Mouse (Mus musculus) heart, embryonic 15.5 days (tissue): ENCODE measurements at regions not wholly inside any gene's neighbourhood (a gene's known extent, or its start where the extent isn't known, plus 50 kb on each side); places are given as distances from the start of the nearest gene placed in this dataset.
A peak's percentile ranks its signal among the peaks of the same experiment; 100 is the strongest.

ENCODE experiments used
- ATAC-seq: fragments of 200-750 bp; cut with Nextera tagmentation; replicated peaks from 2 replicates; pipeline ENCODE4 v1.8.0; 2017; ENCODE audit warnings: low read depth, moderate TSS enrichment; ENCODE audit not compliant: insufficient number of reproducible peaks, insufficient read depth, low FRiP score
- H3K27ac ChIP-seq: fragments of 300-500 bp; sonication (generic); 2 replicates; pipeline ENCODE4 v1.5.1; 2015; ENCODE audit warnings: mild to moderate bottlenecking, inconsistent platforms
- H3K27me3 ChIP-seq: fragments of 300-500 bp; sonication (generic); 2 replicates; pipeline ENCODE4 v1.6.1; 2015; ENCODE audit warnings: inconsistent platforms
- H3K36me3 ChIP-seq: fragments of 300-500 bp; sonication (generic); 2 replicates; pipeline ENCODE4 v1.6.1; 2015; ENCODE audit warnings: mild to moderate bottlenecking, inconsistent platforms
- H3K4me1 ChIP-seq: fragments of 300-500 bp; sonication (generic); replicated peaks from 2 replicates; pipeline ENCODE4 v1.6.1; 2015; ENCODE audit warnings: inconsistent platforms
- H3K4me2 ChIP-seq: fragments of 300-500 bp; sonication (generic); 2 replicates; pipeline ENCODE4 v1.6.1; 2015; ENCODE audit warnings: inconsistent platforms, mild to moderate bottlenecking, moderate library complexity
- H3K4me3 ChIP-seq: fragments of 300-500 bp; sonication (generic); 2 replicates; pipeline ENCODE4 v1.5.1; 2015; ENCODE audit warnings: mild to moderate bottlenecking, inconsistent platforms
- H3K9ac ChIP-seq: fragments of 300-500 bp; sonication (generic); 2 replicates; pipeline ENCODE4 v1.6.1; 2015; ENCODE audit warnings: mild to moderate bottlenecking, inconsistent platforms
- H3K9me3 ChIP-seq: fragments of 300-500 bp; sonication (generic); replicated peaks from 2 replicates; pipeline ENCODE4 v1.6.1; 2016; ENCODE audit warnings: inconsistent platforms
- WGBS: fragments of 180-500 bp; shearing (Covaris S2); methylation state at CpG from one replicate; pipeline ENCODE4 v1.1.7; 2015; ENCODE audit warnings: mixed read lengths; 5-methylcytosine and 5-hydroxymethylcytosine counted together

DNA sequence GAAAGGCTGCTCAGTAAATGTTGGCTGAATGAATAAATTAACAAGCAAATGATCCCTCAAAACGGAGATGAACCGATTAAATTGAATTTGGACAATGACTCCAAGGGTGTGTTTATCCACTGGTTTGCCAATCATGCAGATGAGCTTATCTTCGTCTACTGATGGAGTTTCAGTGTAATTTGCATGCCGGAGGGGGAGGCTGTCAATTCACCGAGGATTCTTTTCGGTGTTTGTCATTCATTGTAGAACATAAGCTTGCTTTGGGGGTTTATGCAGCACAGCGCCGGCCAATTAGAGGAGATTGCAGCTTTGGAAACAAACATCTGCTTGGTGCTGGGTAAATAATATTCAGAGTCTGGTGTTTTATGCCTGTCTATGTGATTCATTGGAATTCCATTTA, 132.7 kb downstream of the Otoa start:
- Histone ChIP-seq H3K27ac (no peak overlapping the region), H3K9ac (no peak overlapping the region), H3K9me3 (no peaks in the 10 kb centered on the region), H3K4me3 (no peak overlapping the region), H3K4me2 (no peak overlapping the region), H3K36me3 (no peaks in the 10 kb centered on the region), H3K27me3 (no peaks in the 10 kb centered on the region), H3K4me1 (no peaks in the 10 kb centered on the region)
- WGBS, result 76% methylated on average over 8 of the region's 8 CpGs
- ATAC-seq, result no peak

DNA sequence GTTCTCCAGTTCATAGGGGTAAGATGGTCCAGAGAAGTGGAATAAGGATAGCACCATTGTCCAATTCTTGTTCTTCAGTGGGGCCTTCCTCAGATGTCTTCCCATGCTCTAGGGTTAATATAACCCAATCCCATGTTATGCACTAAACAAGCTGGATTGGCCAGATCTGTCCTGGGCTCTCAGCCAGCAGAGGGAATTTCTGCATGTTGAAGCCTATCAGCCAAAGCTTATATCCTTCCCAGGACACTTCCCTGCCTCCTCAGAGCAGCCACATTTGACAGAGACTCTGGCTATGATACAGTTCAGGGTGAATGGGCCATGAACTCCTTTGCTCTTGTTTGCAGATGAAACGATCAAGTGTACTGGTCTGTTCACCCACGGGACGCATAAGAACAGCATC, 133.6 kb downstream of the Otoa start:
- H3K4me2 ChIP-seq, result no peak overlapping the region
- H3K4me3 ChIP-seq, result no peak overlapping the region
- no peak overlapping the region for H3K9ac ChIP-seq
- H3K36me3 ChIP-seq, result no peaks in the 10 kb centered on the region
- no peaks in the 10 kb centered on the region for H3K9me3 ChIP-seq
- ATAC-seq, result no peak
- no peaks in the 10 kb centered on the region for H3K4me1 ChIP-seq
- H3K27me3 ChIP-seq, result no peaks in the 10 kb centered on the region
- 73% methylated on average over 3 of the region's 3 CpGs for WGBS
- H3K27ac ChIP-seq, result no peak overlapping the region

DNA sequence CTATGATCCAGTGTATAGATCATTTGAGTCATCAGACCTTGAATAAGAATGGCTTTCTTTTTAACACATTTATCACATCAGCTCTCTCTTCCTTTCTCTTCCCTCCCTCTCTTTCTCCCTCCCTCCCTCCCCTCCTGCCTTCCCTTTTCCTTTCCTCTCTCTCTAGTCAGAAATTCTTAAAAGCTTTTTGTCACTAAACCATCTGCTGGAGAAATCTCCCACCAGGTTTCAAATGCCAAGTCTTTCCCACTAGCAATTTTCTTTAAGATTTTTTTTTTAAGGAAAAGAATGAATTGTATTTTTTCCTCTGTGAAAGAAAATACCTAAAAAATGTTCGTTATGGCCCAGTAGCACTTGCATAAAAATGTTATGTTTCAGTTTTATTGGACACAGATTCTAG, 134.3 kb downstream of the Otoa start:
- no peak overlapping the region for H3K27ac ChIP-seq
- no peaks in the 10 kb centered on the region for H3K4me1 ChIP-seq
- WGBS, result 54% methylated on average over 1 of the region's 1 CpGs
- H3K4me2 ChIP-seq, result no peak overlapping the region
- H3K9me3 ChIP-seq, result no peaks in the 10 kb centered on the region
- no peaks in the 10 kb centered on the region for H3K27me3 ChIP-seq
- H3K36me3 ChIP-seq, result no peaks in the 10 kb centered on the region
- H3K4me3 ChIP-seq, result no peak overlapping the region
- ATAC-seq, result no peak
- H3K9ac ChIP-seq, result no peak overlapping the region

DNA sequence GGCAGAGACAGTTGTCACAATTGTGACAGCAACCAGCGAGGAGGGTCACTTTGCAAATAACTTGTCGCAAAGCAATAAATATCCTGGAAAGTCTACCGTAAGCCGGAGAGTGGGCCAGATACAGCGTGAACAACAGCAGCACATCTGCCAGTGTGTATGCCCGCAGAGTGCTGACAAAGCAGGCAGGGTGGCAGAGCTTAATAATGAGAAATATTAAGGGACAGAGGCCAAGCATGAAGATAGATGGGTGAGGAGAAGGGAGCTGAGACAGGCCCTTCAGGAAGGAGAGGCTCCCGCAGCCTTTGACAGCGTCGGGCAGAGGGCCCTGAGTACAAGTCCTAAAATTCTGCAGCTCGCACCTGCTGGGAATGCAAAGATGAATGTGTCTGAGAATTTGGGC, 136.6 kb downstream of the Otoa start:
- 85% methylated on average over 10 of the region's 10 CpGs for WGBS
- no peak for ATAC-seq
- no peak overlapping the region for H3K27ac ChIP-seq

DNA sequence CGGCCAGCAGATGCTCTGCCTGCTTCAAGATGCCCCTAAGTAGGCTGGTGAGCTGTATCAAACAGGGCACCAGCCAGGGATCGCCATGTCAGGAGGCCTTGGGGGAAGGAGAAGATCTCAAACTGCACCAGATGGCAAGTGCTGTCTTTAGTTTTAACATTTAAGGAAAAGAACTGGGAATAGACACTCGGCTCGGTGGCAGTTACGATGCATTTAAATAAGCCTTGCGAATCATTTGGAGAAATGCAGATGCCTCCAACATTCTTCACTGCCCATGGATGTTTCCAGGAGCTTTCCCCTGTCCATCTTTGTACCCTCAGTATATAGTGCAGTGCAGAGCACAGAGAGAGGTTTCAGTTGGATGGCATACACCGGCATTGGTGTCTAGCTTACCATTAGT, 139.7 kb downstream of the Otoa start:
- H3K4me3 ChIP-seq, result no peak overlapping the region
- no peak overlapping the region for H3K27ac ChIP-seq
- no peaks in the 10 kb centered on the region for H3K27me3 ChIP-seq
- no peak overlapping the region for H3K9ac ChIP-seq
- H3K36me3 ChIP-seq, result no peaks in the 10 kb centered on the region
- no peaks in the 10 kb centered on the region for H3K9me3 ChIP-seq
- WGBS, result 86% methylated on average over 7 of the region's 7 CpGs
- H3K4me2 ChIP-seq, result no peak overlapping the region
- no peaks in the 10 kb centered on the region for H3K4me1 ChIP-seq
- no peak for ATAC-seq

More for the DNA sequence above, 136.6 kb downstream of the Otoa start:
- H3K36me3 ChIP-seq, result no peaks in the 10 kb centered on the region
- H3K4me2 ChIP-seq, result no peak overlapping the region
- no peaks in the 10 kb centered on the region for H3K4me1 ChIP-seq
- no peak overlapping the region for H3K9ac ChIP-seq
- no peak overlapping the region for H3K4me3 ChIP-seq
- H3K9me3 ChIP-seq, result no peaks in the 10 kb centered on the region
- no peaks in the 10 kb centered on the region for H3K27me3 ChIP-seq

DNA sequence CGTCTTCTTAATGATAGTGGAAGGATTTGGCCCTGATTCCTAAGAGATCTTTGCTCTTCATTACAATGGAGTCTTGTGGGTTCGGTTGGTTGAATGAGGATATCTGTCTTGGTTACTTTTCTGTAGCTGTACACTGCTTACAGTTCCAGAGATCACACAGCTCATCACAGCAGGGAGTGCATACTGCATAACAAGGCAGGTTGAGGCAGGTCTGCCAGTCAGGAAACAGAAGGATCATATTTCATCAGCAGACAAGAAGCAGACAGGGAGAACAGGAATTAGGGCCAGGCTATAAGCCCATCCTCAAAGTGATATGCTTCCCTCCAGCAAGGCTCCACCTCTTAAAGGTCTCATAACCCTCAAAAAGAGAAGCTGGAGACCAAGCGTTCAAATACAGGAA, 150.4 kb downstream of the Otoa start:
- Histone ChIP-seq H3K27me3 (no peaks in the 10 kb centered on the region), H3K4me3 (no peak overlapping the region), H3K4me1 (no peaks in the 10 kb centered on the region), H3K27ac (no peak overlapping the region), H3K9me3 (no peaks in the 10 kb centered on the region), H3K9ac (no peak overlapping the region), H3K36me3 (no peaks in the 10 kb centered on the region), H3K4me2 (no peak overlapping the region)
- ATAC-seq, result no peak
- 75% methylated on average over 3 of the region's 3 CpGs for WGBS

DNA sequence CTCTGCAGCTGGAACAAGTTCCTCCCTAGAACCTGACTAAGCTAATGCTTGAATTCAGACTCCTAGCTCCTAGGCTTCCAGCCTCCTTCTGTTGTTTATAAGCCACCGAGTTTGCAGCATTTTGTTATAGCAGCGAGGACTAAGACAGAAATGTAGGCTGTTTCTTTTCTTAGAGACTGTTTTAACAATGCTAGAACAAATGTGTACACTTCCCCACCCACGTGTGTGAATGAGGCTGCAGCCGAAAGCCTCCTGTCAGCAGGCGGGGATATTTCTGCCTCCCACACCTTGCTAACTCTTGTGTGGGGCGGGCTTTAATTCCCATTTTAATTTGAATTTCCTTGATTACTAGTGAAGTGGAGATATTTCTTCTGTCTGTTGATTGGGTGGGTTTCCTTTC, 153.4 kb downstream of the Otoa start:
- H3K36me3 ChIP-seq, result no peaks in the 10 kb centered on the region
- no peak overlapping the region for H3K4me3 ChIP-seq
- H3K27me3 ChIP-seq, result no peaks in the 10 kb centered on the region
- H3K9ac ChIP-seq, result no peak overlapping the region
- no peak for ATAC-seq
- no peak overlapping the region for H3K27ac ChIP-seq
- no peaks in the 10 kb centered on the region for H3K4me1 ChIP-seq
- no peak overlapping the region for H3K4me2 ChIP-seq
- H3K9me3 ChIP-seq, result no peaks in the 10 kb centered on the region
- 60% methylated on average over 6 of the region's 6 CpGs for WGBS

DNA sequence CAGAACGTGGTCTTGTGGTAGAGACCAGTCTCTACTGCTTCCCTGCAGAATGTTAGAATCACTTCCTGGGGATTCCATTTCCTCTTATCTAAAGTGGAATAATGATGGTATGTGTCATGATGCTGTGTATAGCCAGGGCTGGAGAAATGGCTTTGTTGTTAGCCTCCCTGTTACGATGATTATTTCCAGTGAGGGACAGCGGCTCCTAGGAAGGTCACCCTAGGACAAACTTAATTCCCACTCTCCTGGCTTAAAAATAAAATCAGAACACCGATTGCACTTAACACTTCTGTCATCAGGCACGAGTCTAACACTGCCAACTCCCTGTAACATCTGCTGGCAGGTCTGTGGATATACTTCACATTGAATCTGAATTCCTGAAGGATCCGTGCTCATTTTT, 151.9 kb upstream of the Hs3st2 start:
- H3K4me1 ChIP-seq, result no peaks in the 10 kb centered on the region; the same call in 1 of the 2 replicates
- H3K9me3 ChIP-seq, result no peaks in the 10 kb centered on the region
- H3K27ac ChIP-seq, result no peak overlapping the region
- 30% methylated on average over 6 of the region's 6 CpGs for WGBS
- 0 out of 2 replicates have a peak, but pooled peaks have one; percentile 4 for ATAC-seq
- no peak overlapping the region for H3K4me3 ChIP-seq
- H3K9ac ChIP-seq, result no peak overlapping the region
- no peaks in the 10 kb centered on the region for H3K27me3 ChIP-seq
- H3K36me3 ChIP-seq, result no peaks in the 10 kb centered on the region
- H3K4me2 ChIP-seq, result no peak overlapping the region

DNA sequence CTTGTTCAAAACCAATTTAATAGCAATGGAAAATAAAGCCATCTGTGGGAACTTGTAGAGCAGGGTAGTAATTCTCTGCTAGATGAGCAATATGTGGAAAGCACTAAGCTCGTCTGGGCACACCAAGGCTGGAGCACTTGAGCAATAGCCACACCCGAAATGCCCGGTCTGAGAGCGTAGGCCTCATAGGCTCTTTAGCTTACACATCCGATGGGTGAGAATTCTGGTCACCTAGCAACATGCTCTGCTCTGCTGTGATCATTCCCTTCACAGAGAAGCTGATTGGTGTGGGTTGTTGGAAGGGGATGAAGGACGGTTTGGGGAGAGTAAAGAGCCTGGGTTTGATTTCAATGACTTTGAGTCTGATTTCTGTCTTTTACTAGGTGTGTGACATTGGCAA, 143.8 kb upstream of the Hs3st2 start:
- no peak overlapping the region for H3K4me3 ChIP-seq
- H3K4me1 ChIP-seq, result no peaks in the 10 kb centered on the region
- 75% methylated on average over 6 of the region's 6 CpGs for WGBS
- H3K27me3 ChIP-seq, result no peaks in the 10 kb centered on the region
- H3K9ac ChIP-seq, result no peak overlapping the region
- no peak overlapping the region for H3K4me2 ChIP-seq
- H3K36me3 ChIP-seq, result no peaks in the 10 kb centered on the region
- no peak overlapping the region for H3K27ac ChIP-seq
- ATAC-seq, result no peak
- H3K9me3 ChIP-seq, result no peaks in the 10 kb centered on the region

DNA sequence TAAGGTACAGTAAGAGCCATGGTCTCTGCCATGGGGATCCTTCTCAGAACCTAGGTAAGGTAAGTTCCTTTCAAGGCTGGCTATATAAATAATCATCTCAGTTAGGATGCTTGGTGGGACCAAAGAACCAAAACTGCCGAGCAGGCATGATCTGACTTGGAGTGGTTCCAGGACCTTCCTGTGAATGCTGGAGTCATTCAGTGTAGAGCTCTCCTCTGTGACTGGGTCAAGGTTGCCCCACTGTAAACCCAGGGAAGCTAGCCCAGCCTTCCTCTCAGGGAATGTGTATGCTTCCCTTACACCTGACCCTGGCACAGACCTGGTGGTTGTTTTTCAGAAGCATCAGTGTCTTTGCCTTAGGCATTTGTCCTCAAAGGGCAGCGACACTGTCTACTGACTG, 134.2 kb upstream of the Hs3st2 start:
- H3K36me3 ChIP-seq, result no peaks in the 10 kb centered on the region
- no peaks in the 10 kb centered on the region for H3K27me3 ChIP-seq
- no peak for ATAC-seq
- WGBS, result 81% methylated on average over 2 of the region's 2 CpGs
- H3K4me2 ChIP-seq, result no peak overlapping the region
- H3K4me1 ChIP-seq, result no peaks in the 10 kb centered on the region
- H3K9ac ChIP-seq, result no peak overlapping the region
- no peak overlapping the region for H3K27ac ChIP-seq
- no peak overlapping the region for H3K4me3 ChIP-seq
- no peaks in the 10 kb centered on the region for H3K9me3 ChIP-seq

DNA sequence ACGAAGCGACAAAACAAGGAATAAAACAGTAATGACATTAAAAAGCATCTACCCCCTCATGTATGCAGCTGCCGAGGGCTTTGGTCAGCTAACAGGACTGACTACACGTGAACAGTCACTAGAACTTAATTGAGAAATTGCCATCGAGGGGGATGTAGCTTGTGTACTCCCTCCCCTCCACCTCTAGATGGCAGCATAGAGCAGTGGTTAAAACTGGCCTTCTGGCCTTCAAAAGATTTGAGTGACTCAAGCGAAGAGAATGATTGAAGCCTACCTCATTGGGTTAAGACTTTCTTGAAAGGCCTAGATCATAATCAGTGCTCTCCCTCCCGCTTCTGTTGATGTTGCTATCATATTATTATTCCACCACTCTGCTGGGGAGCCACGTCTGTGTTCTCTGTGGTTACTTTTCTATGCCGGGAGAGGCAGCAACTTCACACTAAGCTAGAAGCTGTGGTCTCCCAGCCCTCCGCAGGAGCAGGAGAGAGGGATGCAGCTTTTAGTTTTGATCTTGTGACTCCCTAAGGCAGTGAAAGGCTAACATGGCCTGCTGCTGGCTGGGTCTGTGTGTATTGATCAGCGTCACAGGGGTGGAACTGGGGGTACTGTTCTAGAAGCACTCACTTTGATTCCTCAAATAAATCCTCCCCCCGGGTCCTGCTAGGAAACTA, 132.7 kb upstream of the Hs3st2 start:
- Histone ChIP-seq H3K27me3 (no peaks in the 10 kb centered on the region), H3K9me3 (no peaks in the 10 kb centered on the region), H3K4me1 (no peaks in the 10 kb centered on the region), H3K36me3 (no peaks in the 10 kb centered on the region), H3K9ac (no peak overlapping the region), H3K4me2 (no peak overlapping the region), H3K27ac (no peak overlapping the region), H3K4me3 (no peak overlapping the region)
- 46% methylated on average over 12 of the region's 12 CpGs for WGBS
- no peak for ATAC-seq

DNA sequence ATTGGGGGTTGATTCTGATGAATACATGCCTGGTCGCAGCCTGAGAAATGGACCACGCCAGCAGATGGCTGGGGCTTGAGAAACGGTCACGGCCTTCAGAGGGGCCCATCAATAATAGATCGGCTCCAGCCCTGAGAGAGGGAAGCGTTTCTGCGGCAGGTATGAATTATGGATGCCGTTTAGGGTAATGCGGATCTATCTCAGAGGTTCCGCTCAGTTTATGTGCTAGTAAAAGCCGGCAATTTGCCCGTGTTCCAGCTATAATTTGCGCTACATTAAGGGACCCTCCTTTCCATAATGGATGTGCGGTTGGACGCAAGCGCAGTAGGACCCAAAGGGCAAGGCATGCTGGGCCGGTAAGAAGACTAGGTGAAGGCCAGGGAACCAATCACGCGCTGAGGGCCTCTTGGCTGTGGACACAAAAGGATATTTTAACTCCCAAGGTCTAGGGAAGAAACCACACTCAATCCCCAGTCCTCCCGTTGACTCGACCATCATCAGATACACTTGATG, 132.1 kb upstream of the Hs3st2 start:
- no peak overlapping the region for H3K4me3 ChIP-seq
- no peaks in the 10 kb centered on the region for H3K4me1 ChIP-seq
- no peak overlapping the region for H3K27ac ChIP-seq
- no peaks in the 10 kb centered on the region for H3K9me3 ChIP-seq
- no peak overlapping the region for H3K9ac ChIP-seq
- WGBS, result 89% methylated on average over 21 of the region's 21 CpGs
- no peaks in the 10 kb centered on the region for H3K27me3 ChIP-seq
- ATAC-seq, result no peak
- no peaks in the 10 kb centered on the region for H3K36me3 ChIP-seq
- no peak overlapping the region for H3K4me2 ChIP-seq
